Mouse (Mus musculus): ENCODE measurements around the gene Lamtor1. TPM values are rescaled to one million over a fixed set of nuclear protein-coding genes. Genes with fewer than 3 reads are reported as not detected.

Lamtor1 gene
- total RNA-seq (2021): 100 to 1,000 TPM; 101 to 116 TPM
- long read RNA-seq, experiment 1, transcript Lamtor1-201 (5 exons, 1,119 nt): major isoform, 122 of 205 reads
- long read RNA-seq, experiment 1, transcript Lamtor1-203 (1 exons, 1,936 nt): minor isoform, 6 of 205 reads
- long read RNA-seq, experiment 1, partial matches to known transcripts: 70 of 205 reads
- long read RNA-seq, experiment 1, other reads (novel, unspliced or antisense): 7 of 205 reads
- long read RNA-seq, experiment 2, transcript Lamtor1-201 (5 exons, 1,119 nt): major isoform, 125 of 184 reads
- long read RNA-seq, experiment 2, partial matches to known transcripts: 49 of 184 reads
- long read RNA-seq, experiment 2, other reads (novel, unspliced or antisense): 7 of 184 reads

- DNase-seq (ENCODE audit: low spot score in 2 of 2): peak; percentile 95 to 99
Measured at GRCm38 (mm10) chr7:101905561-101906286, at the start of gene Lamtor1. Gene Lamtor1, plus strand, starts transcription at chr7:101905904.

GRCm38 (mm10) chr7:101857094-101857493 is 48.6 kb upstream of the Lamtor1 start, which contains the start of gene Folr2:
Gene Folr2, minus strand, starts transcription at chr7:101857194.
- no peak for DNase-seq (ENCODE audit: low spot score in 2 of 2)

- no peak for DNase-seq (ENCODE audit: low spot score in 2 of 2)
Measured at GRCm38 (mm10) chr7:101858362-101858761, 47.3 kb upstream of the Lamtor1 start.

GRCm38 (mm10) chr7:101860978-101861377 is 44.7 kb upstream of the Lamtor1 start:
- DNase-seq (ENCODE audit: low spot score in 2 of 2): no peak

GRCm38 (mm10) chr7:101862291-101862690 is 43.4 kb upstream of the Lamtor1 start:
- DNase-seq (ENCODE audit: low spot score in 2 of 2): no peak

GRCm38 (mm10) chr7:101863415-101863814 is 42.3 kb upstream of the Lamtor1 start, which contains the start of gene Anapc15:
Gene Anapc15, plus strand, starts transcription at chr7:101863715.
- no peak for DNase-seq (ENCODE audit: low spot score in 2 of 2)

GRCm38 (mm10) chr7:101866491-101867265 is 39.0 kb upstream of the Lamtor1 start:
- DNase-seq (ENCODE audit: low spot score in 2 of 2): no peak

- no peak for DNase-seq (ENCODE audit: low spot score in 2 of 2)
Measured at GRCm38 (mm10) chr7:101867482-101867881, 38.2 kb upstream of the Lamtor1 start.

GRCm38 (mm10) chr7:101868241-101869162 is 37.2 kb upstream of the Lamtor1 start:
- DNase-seq (ENCODE audit: low spot score in 2 of 2): no peak

- no peak for DNase-seq (ENCODE audit: low spot score in 2 of 2)
Measured at GRCm38 (mm10) chr7:101869163-101869500, 36.6 kb upstream of the Lamtor1 start.

- no peak for DNase-seq (ENCODE audit: low spot score in 2 of 2)
Measured at GRCm38 (mm10) chr7:101870629-101871028, 35.1 kb upstream of the Lamtor1 start, which contains the start of gene Folr1. Gene Folr1, minus strand, starts transcription at chr7:101870788.

- no peak for DNase-seq (ENCODE audit: low spot score in 2 of 2)
Measured at GRCm38 (mm10) chr7:101871296-101871695, 34.4 kb upstream of the Lamtor1 start.

GRCm38 (mm10) chr7:101875978-101876377 is 29.7 kb upstream of the Lamtor1 start:
- no peak for DNase-seq (ENCODE audit: low spot score in 2 of 2)

- no peak for DNase-seq (ENCODE audit: low spot score in 2 of 2)
Measured at GRCm38 (mm10) chr7:101880855-101881254, 24.8 kb upstream of the Lamtor1 start.

- no peak for DNase-seq (ENCODE audit: low spot score in 2 of 2)
Measured at GRCm38 (mm10) chr7:101882413-101883154, 23.1 kb upstream of the Lamtor1 start.

- no peak for DNase-seq (ENCODE audit: low spot score in 2 of 2)
Measured at GRCm38 (mm10) chr7:101884160-101884559, 21.5 kb upstream of the Lamtor1 start.

- no peak for DNase-seq (ENCODE audit: low spot score in 2 of 2)
Measured at GRCm38 (mm10) chr7:101886274-101886673, 19.4 kb upstream of the Lamtor1 start.

GRCm38 (mm10) chr7:101888460-101888859 is 17.2 kb upstream of the Lamtor1 start:
- DNase-seq (ENCODE audit: low spot score in 2 of 2): no peak

GRCm38 (mm10) chr7:101895695-101896094 is 10.0 kb upstream of the Lamtor1 start:
- DNase-seq (ENCODE audit: low spot score in 2 of 2): no peak

Data from adrenal gland, postnatal 4 days (tissue).